Mouse (Mus musculus): ENCODE results near the gene Ugt1a9. TPM values are rescaled to one million over a fixed set of nuclear protein-coding genes. Genes with fewer than 3 reads are reported as not detected.

Gene Ugt1a9
- total and polyA plus RNA-seq, 3 experiments: not detected

DNA sequence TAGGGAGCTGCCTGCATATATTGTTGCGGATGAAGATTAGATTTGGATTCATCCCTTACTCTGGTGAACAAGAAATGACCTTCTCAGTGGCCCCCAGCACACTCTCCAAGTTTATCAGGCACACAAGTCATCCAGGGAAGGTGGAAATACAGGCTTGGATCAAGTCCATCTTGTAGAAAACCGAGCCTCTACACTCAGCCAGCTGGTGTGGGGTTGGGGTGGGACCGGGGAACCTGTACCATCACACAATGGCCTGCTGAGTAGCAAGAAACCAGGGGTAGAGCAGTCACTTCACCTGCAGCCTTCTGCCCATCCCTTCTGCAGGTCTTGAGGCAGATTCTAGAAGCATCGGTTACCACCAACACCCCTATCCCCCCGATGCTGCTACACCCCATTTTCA lies 164.0 kb downstream of the Ugt1a9 start:
- Histone ChIP-seq H3K4me1 (ENCODE audit: control insufficient read depth in 1 of 2, insufficient read depth in 2 of 2) (no peaks in the 10 kb centered on the region), H3K27ac (ENCODE audit: insufficient read depth, low read depth) (no peak overlapping the region), H3K9ac (ENCODE audit: insufficient read depth, low read depth) (no peak overlapping the region), H3K4me2 (ENCODE audit: insufficient read depth, low read depth, poor library complexity, severe bottlenecking) (no peak overlapping the region), H3K36me3 (replicated peaks in 1 of 2; ENCODE audit: control insufficient read depth in 1 of 2, insufficient read depth in 1 of 2, low read length in 1 of 2) (no peaks in the 10 kb centered on the region), H3K9me3 (replicated peaks; ENCODE audit: low read length) (peaks cover 84% of the 10 kb centered on the region), H3K79me2 (replicated peaks; ENCODE audit: control insufficient read depth, extremely low read depth, insufficient read depth, poor library complexity, severe bottlenecking) (no peaks in the 10 kb centered on the region), H3K27me3 (replicated peaks) (peaks cover 32% of the 10 kb centered on the region), H3K4me3 (replicated peaks in 1 of 3; ENCODE audit: low read depth in 2 of 3, low read length in 2 of 3, poor library complexity in 1 of 3) (no peak overlapping the region)
- dilution Hi-C loops (cut with MboI; ENCODE audit: extremely low pct_ligation_motif_present, extremely low pct_unique_long_range_greater_than_20kb, low sequenced_read_pairs): no loop called here
- no peak for DNase-seq (ENCODE audit: extremely low read depth)
- in situ Hi-C loops (cut with MboI; ENCODE audit: low pct_ligation_motif_present, low pct_unique_long_range_greater_than_20kb, low sequenced_read_pairs): no loop called here
- TF ChIP-seq JUN (IDR thresholded peaks at IDR 0.05; ENCODE audit: insufficient read depth, low read depth, low read length) (no peak), USF1 (IDR thresholded peaks at IDR 0.05; ENCODE audit: low read depth, low read length) (no peak), MAFK (IDR thresholded peaks at IDR 0.05; ENCODE audit: insufficient replicate concordance, low read length) (no peak), MAX (IDR thresholded peaks at IDR 0.05; ENCODE audit: low read length) (no peak), CHD1 (IDR thresholded peaks at IDR 0.05; ENCODE audit: low read depth, low read length) (no peak), PAX5 (IDR thresholded peaks at IDR 0.05; ENCODE audit: low read length) (no peak), POLR2A (IDR thresholded peaks at IDR 0.05; ENCODE audit: low read depth, low read length) (no peak), SMC3 (IDR thresholded peaks at IDR 0.05; ENCODE audit: low read depth, low read length) (no peak), NRF1 (IDR thresholded peaks at IDR 0.05; ENCODE audit: low read depth, low read length) (no peak), RCOR1 (conservative IDR thresholded peaks at IDR 0.05; ENCODE audit: low read depth, low read length) (no peak), NELFE (IDR thresholded peaks at IDR 0.05; ENCODE audit: low read depth, low read length) (no peak), ZMIZ1 (IDR thresholded peaks at IDR 0.05; ENCODE audit: low read depth, low read length) (no peak), EP300 (IDR thresholded peaks at IDR 0.05; ENCODE audit: low read length) (no peak), TCF12 (IDR thresholded peaks at IDR 0.05; ENCODE audit: low read depth, low read length) (no peak), MAZ (IDR thresholded peaks at IDR 0.05; ENCODE audit: low read depth, low read length) (no peak)

DNA sequence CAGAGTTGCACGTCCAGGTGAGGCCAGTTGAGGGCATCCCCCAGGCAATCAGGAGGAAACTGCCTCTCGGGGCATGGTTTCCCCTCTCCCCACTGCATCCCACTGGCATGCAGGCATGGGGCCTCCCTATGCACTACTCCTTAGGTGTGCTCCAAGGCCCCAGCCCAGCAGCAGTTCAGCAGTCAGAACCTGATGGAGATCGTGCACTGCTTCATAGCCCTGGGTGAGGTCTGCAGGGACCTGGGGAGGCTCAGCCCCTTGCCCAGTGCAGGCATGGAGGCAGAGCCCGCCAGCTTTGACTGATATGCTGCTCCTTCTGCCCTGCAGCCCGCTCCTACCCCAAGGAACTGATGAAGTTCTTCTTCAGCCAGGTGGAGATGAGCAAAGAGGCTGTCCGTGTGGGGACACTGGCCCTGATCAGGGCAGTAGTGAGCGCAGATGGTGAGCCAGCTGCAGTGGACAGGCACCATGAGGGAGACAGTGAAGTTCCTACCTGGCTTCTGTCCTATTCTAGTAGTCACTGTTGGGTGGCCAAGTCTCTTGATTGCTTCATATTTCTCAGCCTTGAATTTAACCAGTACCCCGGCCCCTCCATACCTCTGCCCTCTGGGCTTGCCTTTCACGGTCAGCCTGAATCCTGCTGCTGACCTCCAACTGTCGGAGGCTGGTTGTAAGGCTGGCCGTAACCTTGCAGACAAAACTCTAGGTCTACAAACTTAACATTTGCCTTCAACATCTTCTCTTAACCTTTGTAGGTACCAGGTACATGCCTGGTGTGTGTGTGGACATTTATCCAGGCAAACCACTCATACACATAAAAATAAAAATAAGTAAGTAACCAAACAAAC lies 164.7 kb downstream of the Ugt1a9 start:
- H3K79me2 ChIP-seq (replicated peaks; ENCODE audit: control insufficient read depth, extremely low read depth, insufficient read depth, poor library complexity, severe bottlenecking): no peaks in the 10 kb centered on the region
- H3K4me1 ChIP-seq (ENCODE audit: control insufficient read depth in 1 of 2, insufficient read depth in 2 of 2): no peaks in the 10 kb centered on the region
- dilution Hi-C loops (cut with MboI; ENCODE audit: extremely low pct_ligation_motif_present, extremely low pct_unique_long_range_greater_than_20kb, low sequenced_read_pairs): no loop called here
- no peak overlapping the region for H3K4me3 ChIP-seq (replicated peaks in 1 of 3; ENCODE audit: low read depth in 2 of 3, low read length in 2 of 3, poor library complexity in 1 of 3)
- no peak for TF ChIP-seq MAFK (IDR thresholded peaks at IDR 0.05; ENCODE audit: insufficient replicate concordance, low read length)
- TF ChIP-seq POLR2A (IDR thresholded peaks at IDR 0.05; ENCODE audit: low read depth, low read length): no peak
- no peak for TF ChIP-seq POLR2AphosphoS2 (IDR thresholded peaks at IDR 0.05; ENCODE audit: low read depth, low read length)
- TF ChIP-seq ZKSCAN1 (IDR thresholded peaks at IDR 0.05; ENCODE audit: borderline replicate concordance, low read depth, low read length): no peak
- TF ChIP-seq CHD1 (IDR thresholded peaks at IDR 0.05; ENCODE audit: low read depth, low read length): no peak
- TF ChIP-seq CTCF (conservative IDR thresholded peaks at IDR 0.05 in 1 of 2, IDR thresholded peaks at IDR 0.05 in 1 of 2; ENCODE audit: low read depth in 2 of 2, low read length in 2 of 2): no peak
- no peak for TF ChIP-seq EP300 (IDR thresholded peaks at IDR 0.05; ENCODE audit: low read length)
- TF ChIP-seq ELF1 (IDR thresholded peaks at IDR 0.05; ENCODE audit: low read depth, low read length): no peak
- no peak for TF ChIP-seq ZC3H11A (IDR thresholded peaks at IDR 0.05; ENCODE audit: low read depth, low read length)
- no peak for TF ChIP-seq NELFE (IDR thresholded peaks at IDR 0.05; ENCODE audit: low read depth, low read length)
- no peak for TF ChIP-seq MXI1 (IDR thresholded peaks at IDR 0.05; ENCODE audit: low read depth, low read length)
- no peak for TF ChIP-seq USF2 (conservative IDR thresholded peaks at IDR 0.05; ENCODE audit: low read depth, low read length)
- TF ChIP-seq E2F4 (IDR thresholded peaks at IDR 0.05; ENCODE audit: insufficient replicate concordance, low read depth, low read length): no peak
- TF ChIP-seq CHD2 (IDR thresholded peaks at IDR 0.05; ENCODE audit: low read length): no peak
- TF ChIP-seq SMC3 (IDR thresholded peaks at IDR 0.05; ENCODE audit: low read depth, low read length): no peak
- H3K4me2 ChIP-seq (ENCODE audit: insufficient read depth, low read depth, poor library complexity, severe bottlenecking): no peak overlapping the region
- peaks cover 35% of the 10 kb centered on the region for H3K27me3 ChIP-seq (replicated peaks)
- H3K27ac ChIP-seq (ENCODE audit: insufficient read depth, low read depth): no peak overlapping the region
- in situ Hi-C loops (cut with MboI; ENCODE audit: low pct_ligation_motif_present, low pct_unique_long_range_greater_than_20kb, low sequenced_read_pairs): no loop called here
- no peak for DNase-seq (ENCODE audit: extremely low read depth)
- H3K36me3 ChIP-seq (replicated peaks in 1 of 2; ENCODE audit: control insufficient read depth in 1 of 2, insufficient read depth in 1 of 2, low read length in 1 of 2): no peaks in the 10 kb centered on the region
- no peak overlapping the region for H3K9ac ChIP-seq (ENCODE audit: insufficient read depth, low read depth)
- H3K9me3 ChIP-seq (replicated peaks; ENCODE audit: low read length): peaks cover 84% of the 10 kb centered on the region

Measured in CH12.LX (cell line).